ENCODE assay signal across 9 mouse cellular contexts in the genomic region with DNA sequence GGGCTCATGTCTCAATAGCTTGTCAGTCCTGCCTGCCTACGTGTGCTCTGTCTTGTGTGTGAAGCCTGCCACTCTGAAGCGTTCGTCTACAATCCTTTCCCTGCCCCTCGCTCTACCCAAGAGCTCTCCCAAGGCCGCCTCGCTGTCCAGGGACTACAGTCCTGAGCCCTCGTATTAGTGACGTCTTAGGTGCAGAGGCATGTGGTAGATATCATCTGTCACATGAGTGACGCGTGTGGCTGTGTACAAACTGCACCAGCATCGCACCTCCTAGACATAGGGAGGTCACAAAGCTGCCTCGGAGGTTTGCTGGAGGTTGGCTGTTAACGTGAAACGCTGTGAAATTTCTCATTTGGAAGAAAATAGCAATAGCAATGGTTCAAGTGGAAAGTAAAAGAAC. TPM values are rescaled to one million over a fixed set of nuclear protein-coding genes. Genes with fewer than 3 reads are reported as not detected.
DNase-seq lines count a peak whose midpoint lies in the region; ATAC-seq and TF ChIP-seq lines count a peak whose summit lies in the region.
"Had no signal": no experiment of that assay in that cellular context is flagged by ENCODE, and none has a peak within 500 bp of the region (broad histone marks: within the 10 kb centered on the region; RNA-seq: fewer than 3 reads in every experiment).

No protein-coding gene starts in this region.

- no peak for TF ChIP-seq CTCF in intestine, postnatal 0 days (IDR thresholded peaks at IDR 0.05; ENCODE audit: low read depth)

- no peaks in the 10 kb centered on the region for H3K36me3 ChIP-seq in intestine, embryonic 15.5 days
- no peaks in the 10 kb centered on the region for H3K36me3 ChIP-seq in intestine, postnatal 0 days (ENCODE audit: control insufficient read depth, insufficient read depth)
- H3K36me3 ChIP-seq in embryonic facial prominence, embryonic 15.5 days: no peaks in the 10 kb centered on the region
- H3K36me3 ChIP-seq in hindbrain, embryonic 12.5 days: no peaks in the 10 kb centered on the region
- H3K36me3 ChIP-seq in midbrain, embryonic 15.5 days (replicated peaks): no peaks in the 10 kb centered on the region

- no peaks in the 10 kb centered on the region for H3K9me3 ChIP-seq in intestine, embryonic 15.5 days
- H3K9me3 ChIP-seq in intestine, postnatal 0 days (ENCODE audit: control insufficient read depth): no peaks in the 10 kb centered on the region
- no peaks in the 10 kb centered on the region for H3K9me3 ChIP-seq in embryonic facial prominence, embryonic 15.5 days (replicated peaks)
- H3K9me3 ChIP-seq in hindbrain, embryonic 12.5 days (replicated peaks): no peaks in the 10 kb centered on the region
- no peaks in the 10 kb centered on the region for H3K9me3 ChIP-seq in midbrain, embryonic 15.5 days

- DNase-seq in testis, postnatal 10 days (ENCODE audit: low spot score): no peak
- no peak for DNase-seq in frontal cortex, adult 2 months (ENCODE audit: extremely low spot score in 1 of 2, low spot score in 1 of 2)
- no peak for DNase-seq in adipocyte (ENCODE audit: low spot score)

- peaks cover 5% of the 10 kb centered on the region for H3K27me3 ChIP-seq in intestine, embryonic 15.5 days (replicated peaks)
- H3K27me3 ChIP-seq in intestine, postnatal 0 days (replicated peaks; ENCODE audit: control insufficient read depth, insufficient read depth, low read length): no peaks in the 10 kb centered on the region
- H3K27me3 ChIP-seq in embryonic facial prominence, embryonic 15.5 days: peaks cover 18% of the 10 kb centered on the region; the same call in 1 of the 2 replicates
- peaks cover 21% of the 10 kb centered on the region for H3K27me3 ChIP-seq in hindbrain, embryonic 12.5 days
- H3K27me3 ChIP-seq in midbrain, embryonic 15.5 days (replicated peaks): no peaks in the 10 kb centered on the region

- ATAC-seq in intestine, embryonic 15.5 days: no peak
- ATAC-seq in intestine, postnatal 0 days: no peak
- no peak for ATAC-seq in embryonic facial prominence, embryonic 15.5 days (ENCODE audit: insufficient number of reproducible peaks, low FRiP score, low TSS enrichment, low read depth)
- peak; percentile 72 for ATAC-seq in hindbrain, embryonic 12.5 days (ENCODE audit: low FRiP score)
- peak; percentile 62 for ATAC-seq in midbrain, embryonic 15.5 days (replicated peaks)

- 0 out of 2 replicates have a peak overlapping the region, but pooled peaks have one; percentile 14 for H3K4me2 ChIP-seq in intestine, embryonic 15.5 days (replicated peaks)
- H3K4me2 ChIP-seq in intestine, postnatal 0 days (replicated peaks; ENCODE audit: low read depth): no peak overlapping the region
- H3K4me2 ChIP-seq in embryonic facial prominence, embryonic 15.5 days (replicated peaks): peak overlapping the region; percentile 33; the same call in 1 of the 2 replicates
- H3K4me2 ChIP-seq in hindbrain, embryonic 12.5 days (replicated peaks): peak overlapping the region; percentile 45
- peak overlapping the region; percentile 46 for H3K4me2 ChIP-seq in midbrain, embryonic 15.5 days

- WGBS in intestine, embryonic 15.5 days: 39% methylated on average over 14 of the region's 14 CpGs
- WGBS in intestine, postnatal 0 days: 41% methylated on average over 14 of the region's 14 CpGs
- WGBS in embryonic facial prominence, embryonic 15.5 days: 40% methylated on average over 14 of the region's 14 CpGs
- 47% methylated on average over 14 of the region's 14 CpGs for WGBS in hindbrain, embryonic 12.5 days
- 37% methylated on average over 14 of the region's 14 CpGs for WGBS in midbrain, embryonic 15.5 days

- H3K27ac ChIP-seq in intestine, embryonic 15.5 days: no peak overlapping the region
- no peak overlapping the region for H3K27ac ChIP-seq in intestine, postnatal 0 days (ENCODE audit: low read depth, low read length)
- no peak overlapping the region for H3K27ac ChIP-seq in embryonic facial prominence, embryonic 15.5 days (replicated peaks)
- no peak overlapping the region for H3K27ac ChIP-seq in hindbrain, embryonic 12.5 days
- H3K27ac ChIP-seq in midbrain, embryonic 15.5 days: peak overlapping the region; percentile 74
- H3K27ac ChIP-seq: liver, embryonic 14.5 days had no signal

- H3K4me1 ChIP-seq in intestine, embryonic 15.5 days (replicated peaks): no peaks in the 10 kb centered on the region
- H3K4me1 ChIP-seq in intestine, postnatal 0 days (replicated peaks; ENCODE audit: control insufficient read depth, insufficient read depth, low read length): no peaks in the 10 kb centered on the region
- peaks cover 8% of the 10 kb centered on the region; the same call in 1 of the 2 replicates for H3K4me1 ChIP-seq in embryonic facial prominence, embryonic 15.5 days
- H3K4me1 ChIP-seq in hindbrain, embryonic 12.5 days: peaks cover 12% of the 10 kb centered on the region
- peaks cover 20% of the 10 kb centered on the region for H3K4me1 ChIP-seq in midbrain, embryonic 15.5 days

- no peak overlapping the region for H3K4me3 ChIP-seq in intestine, embryonic 15.5 days (replicated peaks)
- H3K4me3 ChIP-seq in intestine, postnatal 0 days (ENCODE audit: low read depth, low read length): no peak overlapping the region
- no peak overlapping the region for H3K4me3 ChIP-seq in embryonic facial prominence, embryonic 15.5 days (replicated peaks)
- H3K4me3 ChIP-seq in hindbrain, embryonic 12.5 days: 0 out of 2 replicates have a peak overlapping the region, but pooled peaks have one; percentile 7
- H3K4me3 ChIP-seq in midbrain, embryonic 15.5 days: peak overlapping the region; percentile 15; the same call in 1 of the 2 replicates

- H3K9ac ChIP-seq in intestine, embryonic 15.5 days: no peak overlapping the region
- H3K9ac ChIP-seq in intestine, postnatal 0 days (ENCODE audit: low read depth, low read length): no peak overlapping the region
- H3K9ac ChIP-seq in embryonic facial prominence, embryonic 15.5 days: no peak overlapping the region
- peak overlapping the region; percentile 15; the same call in 1 of the 2 replicates for H3K9ac ChIP-seq in hindbrain, embryonic 12.5 days
- 0 out of 2 replicates have a peak overlapping the region, but pooled peaks have one; percentile 28 for H3K9ac ChIP-seq in midbrain, embryonic 15.5 days
- H3K9ac ChIP-seq: liver, embryonic 14.5 days had no signal

RNA-seq across cellular contexts. Expression of a gene that starts 11.9 kb away (rescaled TPM):
- 4.5 and 5.1 TPM in 2 replicates for polyA plus RNA-seq in intestine, embryonic 15.5 days (2015; fragmentation: Nextera tagmentation; extraction: Ambion mirVana)
- polyA plus RNA-seq in intestine, postnatal 0 days (2015; fragmentation: Nextera tagmentation; extraction: Ambion mirVana): 2.8 and 3.0 TPM in 2 replicates
- 1.8 and 2.6 TPM in 2 replicates for polyA plus RNA-seq in embryonic facial prominence, embryonic 15.5 days (2015; fragmentation: Nextera tagmentation; extraction: Ambion mirVana)
- polyA plus RNA-seq in hindbrain, embryonic 12.5 days (2016; fragmentation: Nextera tagmentation; extraction: Ambion mirVana): 47.7 and 50.9 TPM in 2 replicates
- polyA plus RNA-seq in midbrain, embryonic 15.5 days (2015; fragmentation: Nextera tagmentation; extraction: Ambion mirVana): 111 and 114 TPM in 2 replicates
- polyA plus RNA-seq in frontal cortex, adult 2 months (2012; rRNA removed): 138 and 159 TPM in 2 replicates
- polyA plus RNA-seq: liver, embryonic 14.5 days had no signal

Comparison
In these comparisons a context has a peak if more than half of its experiments do, and no peak if none do; other contexts are left out.
1. ATAC-seq: peak in hindbrain, embryonic 12.5 days (single experiment) and midbrain, embryonic 15.5 days (single experiment); none in intestine, embryonic 15.5 days (single experiment), intestine, postnatal 0 days (single experiment) and embryonic facial prominence, embryonic 15.5 days (single experiment).
2. H3K4me3 ChIP-seq: peak in hindbrain, embryonic 12.5 days (single experiment) and midbrain, embryonic 15.5 days (single experiment); none in intestine, embryonic 15.5 days (single experiment), intestine, postnatal 0 days (single experiment) and embryonic facial prominence, embryonic 15.5 days (single experiment).
3. H3K9ac ChIP-seq: peak in hindbrain, embryonic 12.5 days (single experiment) and midbrain, embryonic 15.5 days (single experiment); none in intestine, embryonic 15.5 days (single experiment), intestine, postnatal 0 days (single experiment) and embryonic facial prominence, embryonic 15.5 days (single experiment).